Mouse (Mus musculus) heart, embryonic 12.5 days (tissue): ENCODE measurements around the gene Slc1a4. TPM values are rescaled to one million over a fixed set of nuclear protein-coding genes. Genes with fewer than 3 reads are reported as not detected.

Source experiments
- ATAC-seq: fragments of 200-750 bp; cut with Nextera tagmentation; 2 replicates; pipeline ENCODE4 v1.8.0; 2017; ENCODE audit warnings: moderate TSS enrichment, moderate library complexity; ENCODE audit not compliant: insufficient number of reproducible peaks, low FRiP score
- H3K27ac ChIP-seq: fragments of 300-500 bp; sonication (generic); 2 replicates; pipeline ENCODE4 v1.5.1; 2016; ENCODE audit warnings: mild to moderate bottlenecking, moderate library complexity; ENCODE audit not compliant: poor library complexity, severe bottlenecking
- H3K27me3 ChIP-seq: fragments of 300-500 bp; sonication (generic); replicated peaks from 2 replicates; pipeline ENCODE4 v1.6.1; 2016; ENCODE audit warnings: mild to moderate bottlenecking, moderate library complexity
- H3K36me3 ChIP-seq: fragments of 300-500 bp; sonication (generic); 2 replicates; pipeline ENCODE4 v1.6.1; 2016; ENCODE audit warnings: mild to moderate bottlenecking, moderate library complexity
- H3K4me1 ChIP-seq: fragments of 300-500 bp; sonication (generic); replicated peaks from 2 replicates; pipeline ENCODE4 v1.6.1; 2016; ENCODE audit warnings: mild to moderate bottlenecking
- H3K4me2 ChIP-seq: fragments of 300-500 bp; sonication (generic); 2 replicates; pipeline ENCODE4 v1.6.1; 2016; ENCODE audit warnings: mild to moderate bottlenecking, moderate library complexity
- H3K4me3 ChIP-seq: fragments of 300-500 bp; sonication (generic); 2 replicates; pipeline ENCODE4 v1.5.1; 2016; ENCODE audit warnings: mild to moderate bottlenecking
- H3K9ac ChIP-seq: fragments of 300-500 bp; sonication (generic); 2 replicates; pipeline ENCODE4 v1.6.1; 2016; ENCODE audit warnings: mild to moderate bottlenecking, moderate library complexity
- H3K9me3 ChIP-seq: fragments of 300-500 bp; sonication (generic); replicated peaks from 2 replicates; pipeline ENCODE4 v1.6.1; 2016; ENCODE audit warnings: mild to moderate bottlenecking, moderate library complexity
- WGBS: fragments of 180-500 bp; shearing (Covaris S2); methylation state at CpG from one replicate; pipeline ENCODE4 v1.1.7; 2016; 5-methylcytosine and 5-hydroxymethylcytosine counted together
- polyA plus RNA-seq: library from polyadenylated mRNA; unstranded; fragments of >200 nt; fragmentation: Nextera tagmentation; extraction: Ambion mirVana; gene quantifications from 2 replicates; pipeline ENCODE4 v1.2.1, GENCODE M21; 2016

Gene Slc1a4
- 12.1 and 12.4 TPM in 2 replicates for polyA plus RNA-seq

DNA sequence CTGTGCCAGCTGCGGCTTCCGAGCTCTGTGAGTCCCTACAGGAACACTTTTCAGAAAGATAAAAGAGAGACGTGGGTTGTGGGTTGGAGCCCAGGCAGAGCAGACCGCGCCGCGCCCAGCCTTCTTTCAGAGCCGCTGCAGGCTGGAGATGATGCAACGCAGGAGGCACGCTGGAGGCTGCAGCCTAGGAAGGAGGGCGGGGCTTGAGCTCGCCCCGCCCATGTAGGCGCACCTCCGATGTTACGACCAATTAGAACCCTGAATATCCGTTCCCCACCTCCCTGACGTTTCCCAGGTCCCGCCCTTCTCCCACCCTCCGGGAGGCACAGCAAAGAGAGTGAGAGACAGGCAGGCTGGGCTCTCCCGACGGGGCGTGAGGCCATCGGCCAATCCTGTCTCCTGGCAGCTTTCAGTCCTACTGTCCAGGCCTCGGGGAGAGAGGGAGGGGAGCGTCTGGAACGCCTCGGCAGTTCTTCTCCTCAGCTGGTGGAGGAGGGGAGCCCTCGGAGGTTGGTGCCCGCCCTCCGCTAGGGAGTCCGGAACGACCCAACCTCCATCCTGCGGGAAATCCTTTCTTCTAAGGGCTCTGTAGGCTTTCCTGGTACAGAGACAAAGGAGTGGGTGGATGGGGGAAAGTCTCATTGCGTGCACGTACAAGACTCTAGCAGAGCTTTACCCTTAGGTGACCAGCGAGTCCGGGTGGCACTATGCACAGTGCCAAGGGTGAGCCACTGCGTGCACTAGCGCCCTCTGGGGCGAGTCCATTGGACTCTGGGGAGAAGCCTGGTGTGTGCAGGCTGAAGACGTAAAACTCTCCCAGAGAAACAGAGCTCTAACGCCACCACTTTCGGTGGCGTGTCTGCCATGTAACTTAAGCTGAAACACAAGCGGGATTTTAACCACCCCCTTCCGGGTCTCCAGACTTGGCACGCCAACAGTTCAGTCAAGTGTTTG lies at the start of gene Slc1a4:
Slc1a4 (minus strand) TSS at position 153 of the 954 bp plus-strand sequence.
- Histone ChIP-seq H3K9ac (peak within 1 kb of the TSS; percentile 72), H3K36me3 (no peaks in the 10 kb centered on the region)
- ATAC-seq, result peak; percentile 98

DNA sequence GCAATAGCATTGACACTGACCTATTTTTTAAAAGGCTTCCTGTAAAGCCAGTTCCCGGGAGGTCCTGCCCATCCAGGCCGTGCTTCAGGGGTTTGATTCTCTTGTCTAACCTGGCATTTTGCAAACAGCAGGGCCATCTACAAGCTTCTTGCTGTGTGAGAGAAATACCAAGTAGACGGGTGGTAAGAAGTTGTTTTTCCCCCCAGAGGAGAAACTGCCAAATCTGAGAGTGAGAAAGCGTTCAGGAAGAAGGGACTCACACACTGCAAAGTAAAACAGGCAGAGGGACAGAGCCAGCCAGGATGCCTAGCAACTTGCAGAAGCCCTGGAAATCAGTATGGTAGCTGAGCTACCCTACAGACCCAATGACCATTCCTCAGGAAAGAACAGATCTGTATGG lies 47.6 kb upstream of the Slc1a4 start:
- WGBS, result 76% methylated on average over 4 of the region's 4 CpGs
- Histone ChIP-seq H3K27me3 (no peaks in the 10 kb centered on the region), H3K4me1 (no peaks in the 10 kb centered on the region), H3K9ac (no peak overlapping the region), H3K36me3 (no peaks in the 10 kb centered on the region), H3K9me3 (0 out of 2 replicates have a peak, but pooled peaks cover 3% of the 10 kb centered on the region), H3K27ac (no peak overlapping the region), H3K4me2 (no peak overlapping the region), H3K4me3 (no peak overlapping the region)
- no peak for ATAC-seq

More for the DNA sequence above, at the start of gene Slc1a4:
- Histone ChIP-seq H3K4me2 (peak within 1 kb of the TSS; percentile 84), H3K27me3 (peaks cover 18% of the 10 kb centered on the region), H3K4me3 (peak within 1 kb of the TSS; percentile 66), H3K27ac (peak within 1 kb of the TSS; percentile 90), H3K9me3 (no peaks in the 10 kb centered on the region), H3K4me1 (0 out of 2 replicates have a peak, but pooled peaks cover 5% of the 10 kb centered on the region)
- WGBS, result under 1% methylated on average over 48 of the region's 48 CpGs

DNA sequence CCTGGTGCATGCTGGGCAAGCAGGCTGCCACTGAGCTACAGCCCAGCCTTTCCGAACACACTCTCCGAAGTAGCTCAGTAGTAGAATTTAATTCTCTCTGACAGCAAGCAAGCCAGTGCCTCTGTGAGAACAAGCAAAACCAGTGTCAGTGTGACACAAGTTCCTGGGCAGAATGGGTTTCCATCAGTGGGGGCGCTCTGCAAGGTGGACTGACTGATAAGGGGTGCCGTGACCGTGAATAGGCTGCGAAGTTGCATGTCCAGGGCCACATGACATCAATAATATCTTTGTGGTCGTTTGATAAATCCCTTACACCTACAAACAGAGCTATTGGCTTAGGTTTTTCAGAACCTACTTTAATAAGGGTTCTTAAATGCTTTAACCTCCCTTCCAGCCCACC lies 44.1 kb upstream of the Slc1a4 start:
- no peak overlapping the region for H3K4me2 ChIP-seq
- no peak overlapping the region for H3K9ac ChIP-seq
- no peaks in the 10 kb centered on the region for H3K36me3 ChIP-seq
- no peak for ATAC-seq
- no peaks in the 10 kb centered on the region for H3K4me1 ChIP-seq
- no peak overlapping the region for H3K4me3 ChIP-seq
- WGBS, result 77% methylated on average over 7 of the region's 7 CpGs
- H3K9me3 ChIP-seq, result 0 out of 2 replicates have a peak, but pooled peaks cover 3% of the 10 kb centered on the region
- H3K27me3 ChIP-seq, result 0 out of 2 replicates have a peak, but pooled peaks cover 3% of the 10 kb centered on the region
- no peak overlapping the region for H3K27ac ChIP-seq

DNA sequence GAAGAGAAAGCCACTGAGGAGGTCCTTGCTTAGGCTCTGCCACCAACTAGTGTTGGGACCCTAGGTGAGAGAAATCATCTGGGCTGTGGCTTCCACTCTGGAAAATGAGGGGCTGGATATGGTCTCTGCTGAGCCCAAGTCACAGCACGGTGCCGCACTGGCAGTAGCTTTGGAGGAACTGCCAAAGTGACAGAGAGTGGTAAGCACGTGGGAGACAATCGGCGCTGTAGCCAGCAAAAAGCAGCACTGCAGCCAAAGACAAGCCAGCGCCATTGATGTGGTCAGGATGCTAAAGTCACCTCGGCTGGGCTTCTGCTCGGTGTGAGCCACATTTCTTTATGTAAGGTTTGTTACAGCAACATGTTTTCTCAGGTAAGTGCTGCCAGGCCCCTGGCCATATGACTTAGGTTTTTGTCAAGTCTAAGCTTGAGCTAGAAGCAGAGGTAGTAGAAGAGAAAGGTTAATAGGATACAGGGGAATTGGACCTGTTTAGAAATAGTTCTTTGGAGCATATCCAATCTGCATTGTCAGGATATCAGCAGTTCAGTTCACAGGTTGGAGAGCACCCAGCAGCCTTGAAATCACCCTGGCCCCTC lies 40.2 kb upstream of the Slc1a4 start:
- Histone ChIP-seq H3K36me3 (no peaks in the 10 kb centered on the region), H3K9ac (no peak overlapping the region), H3K4me3 (no peak overlapping the region), H3K9me3 (no peaks in the 10 kb centered on the region), H3K27ac (no peak overlapping the region), H3K4me2 (no peak overlapping the region), H3K4me1 (0 out of 2 replicates have a peak, but pooled peaks cover 8% of the 10 kb centered on the region), H3K27me3 (0 out of 2 replicates have a peak, but pooled peaks cover 3% of the 10 kb centered on the region)
- ATAC-seq, result no peak
- WGBS, result 78% methylated on average over 8 of the region's 8 CpGs

DNA sequence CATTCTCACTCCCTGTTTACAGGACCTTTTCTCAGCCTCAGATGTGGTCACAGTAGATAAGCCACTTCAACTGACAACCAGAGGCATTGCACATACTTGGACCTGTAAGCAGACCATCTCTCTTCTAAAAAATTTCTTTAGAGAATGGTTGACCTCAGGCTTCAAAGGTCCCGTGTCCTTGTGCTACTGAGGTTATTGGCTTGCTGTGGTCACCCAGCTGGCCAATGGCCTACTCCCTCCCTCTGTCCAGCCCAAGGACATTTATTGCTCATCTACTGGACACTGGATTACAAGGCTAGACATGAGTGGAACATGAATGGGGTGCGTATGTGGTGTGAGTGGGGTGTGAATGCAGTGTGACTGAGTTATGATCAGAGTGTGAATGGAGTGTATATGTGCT lies 38.0 kb upstream of the Slc1a4 start:
- 80% methylated on average over 2 of the region's 2 CpGs for WGBS
- Histone ChIP-seq H3K4me2 (no peak overlapping the region), H3K27me3 (0 out of 2 replicates have a peak, but pooled peaks cover 3% of the 10 kb centered on the region), H3K27ac (no peak overlapping the region), H3K9ac (no peak overlapping the region), H3K9me3 (no peaks in the 10 kb centered on the region), H3K36me3 (no peaks in the 10 kb centered on the region), H3K4me3 (no peak overlapping the region), H3K4me1 (0 out of 2 replicates have a peak, but pooled peaks cover 8% of the 10 kb centered on the region)
- ATAC-seq, result no peak

DNA sequence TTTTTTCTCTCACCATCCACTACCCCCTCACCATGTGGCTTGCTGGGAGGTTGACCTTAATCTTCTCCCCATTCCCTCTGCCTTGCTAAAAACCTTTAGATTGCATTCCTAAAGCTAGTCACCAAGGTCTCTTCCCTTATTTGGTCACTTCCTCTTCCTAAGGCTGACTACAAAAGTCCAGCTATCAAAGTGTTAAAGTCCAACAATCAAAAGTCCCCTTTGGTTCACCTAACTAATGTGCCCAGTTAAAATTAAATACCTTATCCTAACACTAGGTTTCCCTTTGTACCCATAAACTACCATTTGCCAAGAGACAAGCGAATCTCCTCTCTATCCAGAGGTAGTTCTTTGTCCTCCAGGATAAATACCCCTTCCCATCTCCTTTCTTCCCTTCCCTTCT lies 33.9 kb upstream of the Slc1a4 start:
- H3K9me3 ChIP-seq, result peaks cover 2% of the 10 kb centered on the region; the same call in 1 of the 2 replicates
- H3K27ac ChIP-seq, result no peak overlapping the region
- H3K9ac ChIP-seq, result no peak overlapping the region
- H3K4me1 ChIP-seq, result 0 out of 2 replicates have a peak, but pooled peaks cover 8% of the 10 kb centered on the region
- H3K36me3 ChIP-seq, result no peaks in the 10 kb centered on the region
- H3K4me3 ChIP-seq, result no peak overlapping the region
- H3K4me2 ChIP-seq, result no peak overlapping the region
- no peaks in the 10 kb centered on the region for H3K27me3 ChIP-seq
- ATAC-seq, result no peak
- WGBS, result 87% methylated on average over 1 of the region's 1 CpGs

DNA sequence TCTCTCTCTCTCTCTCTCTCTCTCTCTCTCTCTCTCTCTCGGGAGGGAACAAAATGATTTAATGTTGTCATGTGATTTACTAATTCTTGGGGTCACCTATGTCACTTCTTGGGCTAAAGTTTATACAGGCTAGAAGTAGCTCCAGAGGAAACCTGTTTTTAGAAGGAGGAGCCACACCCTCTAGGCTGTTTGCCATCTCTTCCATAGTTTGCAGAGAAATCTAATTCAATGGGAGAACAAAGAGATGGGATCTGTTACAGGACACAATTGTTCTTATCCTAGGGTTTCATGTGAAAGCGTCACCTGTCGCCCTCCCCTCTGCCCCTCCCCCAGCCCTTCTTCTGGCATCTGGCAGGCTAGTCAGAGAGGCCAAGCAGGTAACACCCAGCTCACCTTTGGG lies 28.8 kb upstream of the Slc1a4 start:
- H3K9me3 ChIP-seq, result peaks cover 2% of the 10 kb centered on the region; the same call in 1 of the 2 replicates
- H3K4me2 ChIP-seq, result no peak overlapping the region
- ATAC-seq, result no peak
- WGBS, result 66% methylated on average over 3 of the region's 3 CpGs
- H3K27ac ChIP-seq, result no peak overlapping the region
- no peaks in the 10 kb centered on the region for H3K27me3 ChIP-seq
- no peak overlapping the region for H3K4me3 ChIP-seq
- H3K36me3 ChIP-seq, result no peaks in the 10 kb centered on the region
- H3K9ac ChIP-seq, result no peak overlapping the region
- no peaks in the 10 kb centered on the region for H3K4me1 ChIP-seq

DNA sequence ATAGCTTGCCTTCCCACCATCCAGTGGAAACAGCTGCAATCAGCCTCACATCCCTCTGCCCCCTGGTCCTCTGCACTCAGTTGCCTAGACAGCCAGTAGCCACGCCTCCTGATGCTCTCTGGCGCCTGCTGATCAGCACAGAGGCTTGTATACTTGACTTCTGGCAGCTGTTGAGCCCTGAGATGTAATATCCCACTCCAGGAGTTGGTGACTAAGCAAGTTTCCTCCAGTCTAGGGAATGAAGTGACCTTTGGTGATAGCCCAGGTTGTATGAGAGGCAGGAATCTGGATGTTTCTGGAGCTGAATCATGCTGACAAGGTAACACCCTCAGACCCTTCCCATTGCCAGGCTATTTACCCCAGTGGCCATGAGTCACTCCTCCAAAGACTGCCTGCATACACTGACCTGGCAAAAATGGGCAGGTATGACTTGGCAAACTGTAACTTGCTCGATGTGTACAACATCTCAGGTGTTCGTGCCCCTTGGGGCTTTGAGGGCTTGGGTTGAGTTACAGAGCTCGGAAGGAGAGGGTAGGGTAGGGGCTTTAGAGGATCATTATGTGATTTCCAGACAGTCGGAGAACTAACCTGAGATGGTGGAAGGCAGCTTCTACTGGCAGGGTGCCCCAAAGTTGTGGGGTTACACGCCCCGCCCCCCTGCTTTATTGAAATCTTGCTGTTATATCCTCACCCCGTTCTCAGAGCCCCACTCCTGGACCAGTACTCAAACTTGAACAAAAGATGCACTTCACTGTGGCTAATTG lies 25.4 kb upstream of the Slc1a4 start:
- 77% methylated on average over 9 of the region's 9 CpGs for WGBS
- Histone ChIP-seq H3K9me3 (no peaks in the 10 kb centered on the region), H3K36me3 (no peaks in the 10 kb centered on the region), H3K27me3 (no peaks in the 10 kb centered on the region), H3K27ac (no peak overlapping the region), H3K9ac (no peak overlapping the region), H3K4me3 (no peak overlapping the region), H3K4me2 (no peak overlapping the region), H3K4me1 (no peaks in the 10 kb centered on the region)
- no peak; the same call in 1 of the 2 replicates for ATAC-seq

DNA sequence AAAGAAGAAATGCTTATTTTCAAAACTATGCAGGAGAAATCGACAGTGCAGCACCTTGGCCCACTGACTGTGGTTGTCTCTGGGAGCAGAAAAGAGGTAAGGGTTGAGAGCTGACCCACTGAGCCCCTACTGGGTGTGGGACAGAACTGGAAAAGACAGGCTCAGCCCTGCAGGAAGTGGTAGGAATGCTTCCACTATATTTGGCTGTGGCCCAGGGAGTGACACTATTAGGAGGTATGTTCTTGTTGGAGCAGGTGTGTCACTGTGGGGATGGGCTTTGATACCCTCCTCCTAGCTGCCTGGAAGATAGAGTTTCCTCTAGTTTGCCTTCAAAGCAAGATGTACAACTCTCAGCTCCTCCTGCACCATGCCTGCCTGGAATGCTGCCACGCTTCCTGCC lies 16.0 kb upstream of the Slc1a4 start:
- H3K9me3 ChIP-seq, result no peaks in the 10 kb centered on the region; the same call in 1 of the 2 replicates
- no peak overlapping the region for H3K4me2 ChIP-seq
- no peak for ATAC-seq
- no peak overlapping the region for H3K4me3 ChIP-seq
- H3K27ac ChIP-seq, result no peak overlapping the region
- WGBS, result 69% methylated on average over 2 of the region's 2 CpGs
- no peak overlapping the region for H3K9ac ChIP-seq
- no peaks in the 10 kb centered on the region for H3K27me3 ChIP-seq
- 0 out of 2 replicates have a peak, but pooled peaks cover 3% of the 10 kb centered on the region for H3K4me1 ChIP-seq
- no peaks in the 10 kb centered on the region for H3K36me3 ChIP-seq

DNA sequence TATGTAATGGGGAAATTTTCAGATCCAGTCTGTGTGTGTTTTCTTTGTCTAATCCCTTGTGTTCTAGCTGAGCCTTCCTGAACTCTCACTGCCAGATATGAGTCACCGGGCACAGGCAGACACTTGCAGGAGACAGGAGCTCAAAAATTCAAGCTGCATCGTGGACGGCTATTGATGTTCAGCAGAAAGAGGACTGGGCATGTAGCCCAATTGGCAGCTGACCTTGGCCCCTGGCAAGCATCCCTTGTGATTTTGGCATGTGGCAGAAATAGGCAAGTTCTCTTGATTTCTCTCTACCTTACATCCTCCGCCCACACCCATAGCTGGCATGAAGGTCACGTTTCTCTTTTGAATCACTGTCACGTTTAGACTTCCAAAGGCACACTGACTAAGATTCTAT lies 15.0 kb upstream of the Slc1a4 start:
- ATAC-seq, result no peak
- no peaks in the 10 kb centered on the region; the same call in 1 of the 2 replicates for H3K9me3 ChIP-seq
- H3K9ac ChIP-seq, result no peak overlapping the region
- H3K36me3 ChIP-seq, result no peaks in the 10 kb centered on the region
- H3K4me1 ChIP-seq, result 0 out of 2 replicates have a peak, but pooled peaks cover 3% of the 10 kb centered on the region
- no peak overlapping the region for H3K27ac ChIP-seq
- WGBS, result 60% methylated on average over 6 of the region's 6 CpGs
- H3K4me3 ChIP-seq, result no peak overlapping the region
- no peaks in the 10 kb centered on the region for H3K27me3 ChIP-seq
- no peak overlapping the region for H3K4me2 ChIP-seq
